ENCODE assay signal across 8 mouse cellular contexts in the genomic region with DNA sequence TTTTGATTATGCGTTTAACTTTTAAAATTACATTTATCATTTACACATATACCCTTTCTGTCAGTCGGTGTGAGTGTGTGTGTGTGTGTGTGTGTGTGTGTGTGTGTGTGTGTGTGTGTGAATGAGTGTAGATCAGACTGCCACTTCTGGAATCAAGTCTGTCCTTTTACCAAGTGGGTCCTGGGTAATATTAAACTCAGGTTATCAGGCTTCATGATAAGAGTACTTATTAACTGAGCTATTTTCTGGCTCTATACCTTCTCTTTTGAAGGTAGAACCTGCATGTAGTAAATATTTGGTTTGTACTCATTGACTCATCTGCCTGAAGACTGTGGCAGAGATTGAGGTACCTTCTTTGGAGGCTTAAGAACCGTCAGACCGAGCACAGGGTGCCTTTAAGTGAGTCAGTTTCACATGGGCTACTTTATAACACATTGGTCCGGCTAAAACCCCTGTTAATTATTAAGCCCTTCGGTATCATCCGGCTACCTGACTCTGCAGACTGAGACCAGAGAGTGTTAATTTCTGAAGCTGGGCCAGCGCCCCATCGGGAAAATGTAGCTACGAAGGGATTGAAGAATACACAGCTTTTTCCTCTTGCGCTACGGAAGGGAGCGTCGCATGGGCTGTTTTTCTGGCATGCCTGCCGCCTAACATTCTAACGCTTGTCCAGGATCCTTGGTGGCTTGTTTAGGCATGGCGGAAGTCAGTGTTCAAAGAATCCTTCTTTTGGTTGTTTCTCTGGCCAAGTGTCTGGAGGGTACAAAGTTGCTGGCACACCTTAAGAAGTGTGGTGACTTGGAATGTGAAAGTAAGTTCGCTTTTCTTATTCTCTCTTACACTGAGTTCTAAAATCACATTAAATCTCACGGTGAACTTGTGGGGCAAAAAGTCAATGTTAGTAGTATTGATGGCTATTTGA. TPM values are rescaled to one million over a fixed set of nuclear protein-coding genes. Genes with fewer than 3 reads are reported as not detected.
DNase-seq lines count a peak whose midpoint lies in the region; ATAC-seq lines count a peak whose summit lies in the region.

A gene (plus strand): TSS at position 696 of the 922 bp plus-strand sequence.

- DNase-seq in left cerebral cortex, adult 18-20 months (ENCODE audit: low spot score in 2 of 2) = no peak
- no peak for DNase-seq in left cerebral cortex, adult 9 months (ENCODE audit: low spot score in 2 of 2)
- DNase-seq in heart, postnatal 14 days = no peak
- peak; percentile 36 to 62 for DNase-seq in kidney, postnatal 4 days
- DNase-seq in lung, postnatal 25 days (ENCODE audit: low spot score) = peak; percentile 10
- DNase-seq in cerebellum, adult 11 months = no peak
- DNase-seq in T-cell, adult 2 months (ENCODE audit: low spot score) = no peak

- intact Hi-C loops in heart, postnatal 14 days (cut with DNase I) = no loop called here

- no peak for ATAC-seq in erythroid progenitor cell, adult 5-6 weeks (replicated peaks; ENCODE audit: low FRiP score, poor library complexity, severe bottlenecking)

RNA-seq across cellular contexts. Expression of the gene that starts here (rescaled TPM):
- total RNA-seq in left cerebral cortex, adult 18-20 months (2021) = 10 to 100 TPM; 38.5 to 44.4 TPM
- total RNA-seq in erythroid progenitor cell, adult 5-6 weeks (2015; ENCODE audit: low replicate concordance) = 89.4 and 98.9 TPM in 2 replicates
- total RNA-seq in erythroid progenitor cell, adult 5-6 weeks (2017; ENCODE audit: low replicate concordance) = 138 and 233 TPM in 2 replicates
- total RNA-seq in heart, postnatal 14 days (2021) = 10 to 100 TPM; 79.4 to 90.4 TPM

Comparison
In these comparisons a context has a peak if more than half of its experiments do, and no peak if none do; other contexts are left out.
1. DNase-seq: peak in kidney, postnatal 4 days (2 of 2) and lung, postnatal 25 days (single experiment); none in left cerebral cortex, adult 18-20 months (0 of 2), left cerebral cortex, adult 9 months (0 of 2), heart, postnatal 14 days (0 of 2), cerebellum, adult 11 months (single experiment) and T-cell, adult 2 months (single experiment).